Mouse (Mus musculus): ENCODE data around the gene Pes1. TPM values are rescaled to one million over a fixed set of nuclear protein-coding genes. Genes with fewer than 3 reads are reported as not detected.

Gene Pes1
- 65.9 and 80.1 TPM in 2 replicates for polyA plus RNA-seq (2016; fragmentation: Nextera tagmentation; extraction: Ambion mirVana)

- no peaks in the 10 kb centered on the region for H3K27me3 ChIP-seq (ENCODE audit: insufficient read depth, poor library complexity, severe bottlenecking)
- H3K36me3 ChIP-seq: peaks cover 15% of the 10 kb centered on the region
- peak; percentile 92 for DNase-seq (ENCODE audit: low spot score)
- WGBS: under 1% methylated on average over 31 of the region's 31 CpGs
- H3K27ac ChIP-seq: peak within 1 kb of the TSS; percentile 91
- no peaks in the 10 kb centered on the region for H3K9me3 ChIP-seq
- H3K4me3 ChIP-seq: peak within 1 kb of the TSS; percentile 91
- peaks cover 13% of the 10 kb centered on the region; the same call in 1 of the 2 replicates for H3K4me1 ChIP-seq
Observed at GRCm38 (mm10) chr11:3963610-3964415, at the start of gene Pes1. Gene Pes1, plus strand, starts transcription at chr11:3963975.

GRCm38 (mm10) chr11:3914109-3914840 lies 49.5 kb upstream of the Pes1 start, which contains the start of gene Slc35e4:
Gene Slc35e4, minus strand, starts transcription at chr11:3914664.
- Histone ChIP-seq H3K27me3 (ENCODE audit: insufficient read depth, poor library complexity, severe bottlenecking) (peaks cover 17% of the 10 kb centered on the region), H3K36me3 (peaks cover 11% of the 10 kb centered on the region), H3K9me3 (no peaks in the 10 kb centered on the region), H3K4me3 (peak within 1 kb of the TSS; percentile 73), H3K27ac (peak within 1 kb of the TSS; percentile 83), H3K4me1 (peaks cover 47% of the 10 kb centered on the region)
- under 1% methylated on average over 28 of the region's 28 CpGs for WGBS
- peak; percentile 93 for DNase-seq (ENCODE audit: low spot score)

GRCm38 (mm10) chr11:3918738-3919137 lies 45.0 kb upstream of the Pes1 start:
- H3K4me1 ChIP-seq: peaks cover 15% of the 10 kb centered on the region
- DNase-seq (ENCODE audit: low spot score): no peak
- no peak overlapping the region for H3K4me3 ChIP-seq
- no peaks in the 10 kb centered on the region for H3K9me3 ChIP-seq
- H3K36me3 ChIP-seq: peaks cover 32% of the 10 kb centered on the region
- WGBS: 55% methylated on average over 1 of the region's 1 CpGs
- H3K27ac ChIP-seq: no peak overlapping the region
- H3K27me3 ChIP-seq (ENCODE audit: insufficient read depth, poor library complexity, severe bottlenecking): no peaks in the 10 kb centered on the region

- Histone ChIP-seq H3K4me3 (no peak overlapping the region), H3K27ac (no peak overlapping the region), H3K36me3 (peaks cover 49% of the 10 kb centered on the region), H3K27me3 (ENCODE audit: insufficient read depth, poor library complexity, severe bottlenecking) (no peaks in the 10 kb centered on the region), H3K9me3 (no peaks in the 10 kb centered on the region), H3K4me1 (peaks cover 6% of the 10 kb centered on the region)
- 86% methylated on average over 7 of the region's 7 CpGs for WGBS
- no peak for DNase-seq (ENCODE audit: low spot score)
Observed at GRCm38 (mm10) chr11:3920476-3920875, 43.3 kb upstream of the Pes1 start.

- Histone ChIP-seq H3K4me3 (no peak overlapping the region), H3K36me3 (peaks cover 57% of the 10 kb centered on the region), H3K4me1 (no peaks in the 10 kb centered on the region), H3K27ac (no peak overlapping the region), H3K27me3 (ENCODE audit: insufficient read depth, poor library complexity, severe bottlenecking) (no peaks in the 10 kb centered on the region), H3K9me3 (no peaks in the 10 kb centered on the region)
- no peak for DNase-seq (ENCODE audit: low spot score)
- 36% methylated on average over 8 of the region's 8 CpGs for WGBS
Observed at GRCm38 (mm10) chr11:3921281-3921850, 42.4 kb upstream of the Pes1 start.

- H3K27ac ChIP-seq: no peak overlapping the region
- no peaks in the 10 kb centered on the region for H3K4me1 ChIP-seq
- H3K9me3 ChIP-seq: no peaks in the 10 kb centered on the region
- H3K36me3 ChIP-seq: peaks cover 58% of the 10 kb centered on the region
- no peak overlapping the region for H3K4me3 ChIP-seq
- 87% methylated on average over 9 of the region's 9 CpGs for WGBS
- H3K27me3 ChIP-seq (ENCODE audit: insufficient read depth, poor library complexity, severe bottlenecking): no peaks in the 10 kb centered on the region
- DNase-seq (ENCODE audit: low spot score): no peak
Observed at GRCm38 (mm10) chr11:3922115-3922514, 41.7 kb upstream of the Pes1 start.

GRCm38 (mm10) chr11:3922731-3923130 lies 41.0 kb upstream of the Pes1 start:
- Histone ChIP-seq H3K4me1 (no peaks in the 10 kb centered on the region), H3K36me3 (peaks cover 52% of the 10 kb centered on the region), H3K4me3 (no peak overlapping the region), H3K27me3 (ENCODE audit: insufficient read depth, poor library complexity, severe bottlenecking) (no peaks in the 10 kb centered on the region), H3K9me3 (no peaks in the 10 kb centered on the region), H3K27ac (no peak overlapping the region)
- DNase-seq (ENCODE audit: low spot score): no peak
- 91% methylated on average over 6 of the region's 6 CpGs for WGBS

- peaks cover 49% of the 10 kb centered on the region for H3K36me3 ChIP-seq
- WGBS: 89% methylated on average over 10 of the region's 10 CpGs
- no peak for DNase-seq (ENCODE audit: low spot score)
Observed at GRCm38 (mm10) chr11:3925916-3926315, 37.9 kb upstream of the Pes1 start.

GRCm38 (mm10) chr11:3930019-3930418 lies 33.8 kb upstream of the Pes1 start:
- 68% methylated on average over 4 of the region's 4 CpGs for WGBS
- DNase-seq (ENCODE audit: low spot score): peak; percentile 67
- peaks cover 15% of the 10 kb centered on the region for H3K36me3 ChIP-seq

More at GRCm38 (mm10) chr11:3925916-3926315, 37.9 kb upstream of the Pes1 start:
- H3K9me3 ChIP-seq: no peaks in the 10 kb centered on the region
- H3K27ac ChIP-seq: no peak overlapping the region
- H3K27me3 ChIP-seq (ENCODE audit: insufficient read depth, poor library complexity, severe bottlenecking): no peaks in the 10 kb centered on the region
- H3K4me1 ChIP-seq: peaks cover 2% of the 10 kb centered on the region; the same call in 1 of the 2 replicates
- H3K4me3 ChIP-seq: no peak overlapping the region

GRCm38 (mm10) chr11:3930931-3931330 lies 32.8 kb upstream of the Pes1 start:
- no peaks in the 10 kb centered on the region for H3K9me3 ChIP-seq
- WGBS: 33% methylated on average over 6 of the region's 6 CpGs

More at GRCm38 (mm10) chr11:3930019-3930418, 33.8 kb upstream of the Pes1 start:
- peaks cover 16% of the 10 kb centered on the region for H3K4me1 ChIP-seq
- no peak overlapping the region for H3K27ac ChIP-seq
- H3K4me3 ChIP-seq: no peak overlapping the region
- no peaks in the 10 kb centered on the region for H3K27me3 ChIP-seq (ENCODE audit: insufficient read depth, poor library complexity, severe bottlenecking)
- H3K9me3 ChIP-seq: no peaks in the 10 kb centered on the region

GRCm38 (mm10) chr11:3931511-3932211 lies 32.1 kb upstream of the Pes1 start, which contains the start of gene Tcn2:
Gene Tcn2, minus strand, starts transcription at chr11:3932159.
- peak; percentile 93 for DNase-seq (ENCODE audit: low spot score)
- H3K4me3 ChIP-seq: peak within 1 kb of the TSS; percentile 78
- H3K4me1 ChIP-seq: peaks cover 16% of the 10 kb centered on the region
- H3K9me3 ChIP-seq: no peaks in the 10 kb centered on the region
- 0 out of 2 replicates have a peak, but pooled peaks cover 3% of the 10 kb centered on the region for H3K36me3 ChIP-seq
- no peaks in the 10 kb centered on the region for H3K27me3 ChIP-seq (ENCODE audit: insufficient read depth, poor library complexity, severe bottlenecking)
- WGBS: under 1% methylated on average over 24 of the region's 26 CpGs
- peak within 1 kb of the TSS; percentile 90 for H3K27ac ChIP-seq

More at GRCm38 (mm10) chr11:3930931-3931330, 32.8 kb upstream of the Pes1 start:
- peak overlapping the region; percentile 78 for H3K4me3 ChIP-seq
- no peak for DNase-seq (ENCODE audit: low spot score)
- peak overlapping the region; percentile 90 for H3K27ac ChIP-seq
- peaks cover 16% of the 10 kb centered on the region for H3K4me1 ChIP-seq
- H3K27me3 ChIP-seq (ENCODE audit: insufficient read depth, poor library complexity, severe bottlenecking): no peaks in the 10 kb centered on the region
- H3K36me3 ChIP-seq: peaks cover 6% of the 10 kb centered on the region

GRCm38 (mm10) chr11:3933756-3934285 lies 30.0 kb upstream of the Pes1 start:
- H3K27me3 ChIP-seq (ENCODE audit: insufficient read depth, poor library complexity, severe bottlenecking): 0 out of 2 replicates have a peak, but pooled peaks cover 4% of the 10 kb centered on the region
- H3K4me1 ChIP-seq: peaks cover 16% of the 10 kb centered on the region
- no peak overlapping the region for H3K27ac ChIP-seq
- no peak overlapping the region for H3K4me3 ChIP-seq
- DNase-seq (ENCODE audit: low spot score): peak; percentile 52
- WGBS: 90% methylated on average over 9 of the region's 9 CpGs
- H3K36me3 ChIP-seq: no peaks in the 10 kb centered on the region
- no peaks in the 10 kb centered on the region for H3K9me3 ChIP-seq
